Mouse (Mus musculus) kidney, postnatal 0 days (tissue): ENCODE results near the gene Car12. TPM values are rescaled to one million over a fixed set of nuclear protein-coding genes. Genes with fewer than 3 reads are reported as not detected.
A peak's percentile ranks its signal among the peaks of the same experiment; 100 is the strongest.

Source experiments
- ATAC-seq: fragments of 200-750 bp; cut with Nextera tagmentation; replicated peaks from 2 replicates; pipeline ENCODE4 v1.8.0; 2017; ENCODE audit warnings: low read depth, moderate number of reproducible peaks, moderate TSS enrichment, moderate library complexity; ENCODE audit not compliant: low FRiP score
- DNase-seq: peaks from one replicate; pipeline ENCODE4 v3.0.0-alpha.2; 2016; ENCODE audit warnings: low spot score
- H3K27ac ChIP-seq: fragments of 300-500 bp; sonication (generic); 2 replicates; pipeline ENCODE4 v1.5.1; 2014; ENCODE audit warnings: mild to moderate bottlenecking
- H3K27me3 ChIP-seq: fragments of 300-500 bp; sonication (generic); 2 replicates; pipeline ENCODE4 v1.6.1; 2014; ENCODE audit warnings: low read length, mixed read lengths; ENCODE audit not compliant: insufficient read depth
- H3K36me3 ChIP-seq: fragments of 300-500 bp; sonication (generic); 2 replicates; pipeline ENCODE4 v1.6.1; 2014; ENCODE audit warnings: low read length, mixed read lengths; ENCODE audit not compliant: insufficient read depth
- H3K4me1 ChIP-seq: fragments of 300-500 bp; sonication (generic); replicated peaks from 2 replicates; pipeline ENCODE4 v1.6.1; 2014; ENCODE audit warnings: antibody characterized with exemption, low read length, mixed read lengths; ENCODE audit not compliant: insufficient read depth
- H3K4me2 ChIP-seq: fragments of 300-500 bp; sonication (generic); 2 replicates; pipeline ENCODE4 v1.6.1; 2014; ENCODE audit warnings: mild to moderate bottlenecking, low read length, moderate library complexity, mixed read lengths
- H3K4me3 ChIP-seq: fragments of 300-500 bp; sonication (generic); replicated peaks from 2 replicates; pipeline ENCODE4 v1.5.1; 2014; ENCODE audit warnings: low read depth, low read length
- H3K9ac ChIP-seq: fragments of 300-500 bp; sonication (generic); 2 replicates; pipeline ENCODE4 v1.6.1; 2014; ENCODE audit warnings: low read depth, low read length
- H3K9me3 ChIP-seq: fragments of 300-500 bp; sonication (generic); replicated peaks from 2 replicates; pipeline ENCODE4 v1.6.1; 2016; ENCODE audit warnings: low read length, inconsistent platforms, mixed read lengths
- CTCF ChIP-seq: IDR thresholded peaks from 2 replicates; pipeline ENCODE4 v1.5.1; 2016; ENCODE audit warnings: antibody characterized with exemption, low read depth, mild to moderate bottlenecking, moderate library complexity
- WGBS: fragments of 180-500 bp; shearing (Covaris S2); extraction: QIAGEN DNeasy Blood & Tissue Kit; methylation state at CpG from one replicate; pipeline ENCODE4 v1.1.7; 2014; 5-methylcytosine and 5-hydroxymethylcytosine counted together
- polyA plus RNA-seq: library from polyadenylated mRNA; unstranded; fragments of >200 nt; fragmentation: Nextera tagmentation; extraction: Ambion mirVana; gene quantifications from 2 replicates; pipeline ENCODE4 v1.2.1, GENCODE M21; 2015

Gene Car12
- polyA plus RNA-seq, 1 experiment from 2014 or later, result 52.5 TPM

- Histone ChIP-seq H3K27ac (no peak overlapping the region), H3K9me3 (no peaks in the 10 kb centered on the region), H3K9ac (no peak overlapping the region), H3K4me1 (peaks cover 8% of the 10 kb centered on the region; the same call in 1 of the 2 replicates), H3K27me3 (no peaks in the 10 kb centered on the region), H3K4me3 (no peak overlapping the region), H3K36me3 (no peaks in the 10 kb centered on the region), H3K4me2 (no peak overlapping the region)
- WGBS, result 69% methylated on average over 7 of the region's 7 CpGs
- ATAC-seq (no peak), DNase-seq (no peak)
- no peak for TF ChIP-seq CTCF
These were observed 26.0 kb downstream of the Car12 start for GRCm38 (mm10) chr9:66739516-66739915.

DNA sequence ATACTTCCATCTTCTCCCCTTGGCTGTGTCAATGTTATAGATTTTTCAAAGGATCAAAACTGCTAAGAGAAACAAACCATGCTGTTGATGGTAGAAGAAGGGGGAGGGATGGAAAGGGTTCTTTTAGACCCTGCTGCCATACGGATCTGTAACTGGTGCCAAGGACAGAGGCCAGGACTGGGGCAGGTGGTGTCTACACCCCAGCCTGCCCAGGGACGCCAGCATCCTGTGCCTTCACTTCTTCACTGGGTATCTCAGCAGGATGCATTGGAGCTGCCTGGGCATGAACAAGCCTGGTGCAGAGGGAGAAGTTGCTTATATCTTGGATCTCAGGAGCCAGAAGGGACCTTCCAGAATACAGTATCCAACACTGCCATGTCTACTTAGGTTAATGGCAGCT is 31.0 kb downstream of the Car12 start:
- ATAC-seq (no peak), DNase-seq (no peak)
- Histone ChIP-seq H3K9ac (no peak overlapping the region), H3K36me3 (0 out of 2 replicates have a peak, but pooled peaks cover 3% of the 10 kb centered on the region), H3K27ac (no peak overlapping the region), H3K4me1 (no peaks in the 10 kb centered on the region), H3K27me3 (no peaks in the 10 kb centered on the region), H3K4me2 (no peak overlapping the region), H3K4me3 (no peak overlapping the region), H3K9me3 (no peaks in the 10 kb centered on the region)
- WGBS, result 89% methylated on average over 2 of the region's 2 CpGs
- TF ChIP-seq CTCF, result no peak

- Histone ChIP-seq H3K9ac (no peak overlapping the region), H3K4me2 (no peak overlapping the region), H3K36me3 (0 out of 2 replicates have a peak, but pooled peaks cover 3% of the 10 kb centered on the region), H3K4me3 (no peak overlapping the region), H3K27me3 (no peaks in the 10 kb centered on the region), H3K27ac (no peak overlapping the region), H3K9me3 (no peaks in the 10 kb centered on the region), H3K4me1 (no peaks in the 10 kb centered on the region)
- DNase-seq (no peak), ATAC-seq (no peak)
- WGBS, result 85% methylated on average over 15 of the region's 15 CpGs
- TF ChIP-seq CTCF, result no peak
These were observed 34.9 kb downstream of the Car12 start for GRCm38 (mm10) chr9:66748390-66748789.

- 82% methylated on average over 6 of the region's 6 CpGs for WGBS
- no peak for DNase-seq
These were observed 39.4 kb downstream of the Car12 start for GRCm38 (mm10) chr9:66752849-66753248.

GRCm38 (mm10) chr9:66760991-66761390 is 47.5 kb downstream of the Car12 start:
- H3K4me3 ChIP-seq, result no peak overlapping the region
- no peak overlapping the region for H3K4me2 ChIP-seq
- H3K9me3 ChIP-seq, result no peaks in the 10 kb centered on the region
- H3K36me3 ChIP-seq, result no peaks in the 10 kb centered on the region
- TF ChIP-seq CTCF, result no peak
- 67% methylated on average over 1 of the region's 1 CpGs for WGBS
- H3K27ac ChIP-seq, result no peak overlapping the region
- DNase-seq (no peak), ATAC-seq (no peak)
- H3K4me1 ChIP-seq, result no peaks in the 10 kb centered on the region
- no peaks in the 10 kb centered on the region for H3K27me3 ChIP-seq
- H3K9ac ChIP-seq, result no peak overlapping the region

More at GRCm38 (mm10) chr9:66752849-66753248, 39.4 kb downstream of the Car12 start:
- no peak for TF ChIP-seq CTCF
- Histone ChIP-seq H3K9me3 (no peaks in the 10 kb centered on the region), H3K27me3 (no peaks in the 10 kb centered on the region), H3K9ac (no peak overlapping the region), H3K4me3 (no peak overlapping the region), H3K27ac (no peak overlapping the region), H3K4me1 (no peaks in the 10 kb centered on the region), H3K36me3 (no peaks in the 10 kb centered on the region), H3K4me2 (no peak overlapping the region)
- ATAC-seq, result no peak

- WGBS, result 78% methylated on average over 1 of the region's 1 CpGs
- H3K4me3 ChIP-seq, result no peak overlapping the region
- H3K27ac ChIP-seq, result peak overlapping the region; percentile 54; the same call in 1 of the 2 replicates
- H3K36me3 ChIP-seq, result no peaks in the 10 kb centered on the region
- ATAC-seq (peak; percentile 68), DNase-seq (no peak)
- H3K27me3 ChIP-seq, result no peaks in the 10 kb centered on the region
- H3K9ac ChIP-seq, result no peak overlapping the region
- H3K4me1 ChIP-seq, result no peaks in the 10 kb centered on the region
- H3K4me2 ChIP-seq, result no peak overlapping the region
- H3K9me3 ChIP-seq, result no peaks in the 10 kb centered on the region
- TF ChIP-seq CTCF, result no peak
These were observed 55.2 kb downstream of the Car12 start for GRCm38 (mm10) chr9:66768721-66769120.

- ATAC-seq (peak; percentile 87), DNase-seq (peak; percentile 63)
- H3K4me1 ChIP-seq, result no peaks in the 10 kb centered on the region
- no peak for TF ChIP-seq CTCF
- WGBS, result 36% methylated on average over 3 of the region's 3 CpGs
- no peaks in the 10 kb centered on the region for H3K27me3 ChIP-seq
- H3K9ac ChIP-seq, result no peak overlapping the region
- no peak overlapping the region for H3K4me2 ChIP-seq
- peak overlapping the region; percentile 60; the same call in 1 of the 2 replicates for H3K27ac ChIP-seq
- no peaks in the 10 kb centered on the region for H3K9me3 ChIP-seq
- H3K4me3 ChIP-seq, result no peak overlapping the region
- H3K36me3 ChIP-seq, result no peaks in the 10 kb centered on the region
These were observed 55.8 kb downstream of the Car12 start for GRCm38 (mm10) chr9:66769275-66769674.
